Comparison of ENCODE assay signal across 27 mouse cellular contexts in the genomic region with DNA sequence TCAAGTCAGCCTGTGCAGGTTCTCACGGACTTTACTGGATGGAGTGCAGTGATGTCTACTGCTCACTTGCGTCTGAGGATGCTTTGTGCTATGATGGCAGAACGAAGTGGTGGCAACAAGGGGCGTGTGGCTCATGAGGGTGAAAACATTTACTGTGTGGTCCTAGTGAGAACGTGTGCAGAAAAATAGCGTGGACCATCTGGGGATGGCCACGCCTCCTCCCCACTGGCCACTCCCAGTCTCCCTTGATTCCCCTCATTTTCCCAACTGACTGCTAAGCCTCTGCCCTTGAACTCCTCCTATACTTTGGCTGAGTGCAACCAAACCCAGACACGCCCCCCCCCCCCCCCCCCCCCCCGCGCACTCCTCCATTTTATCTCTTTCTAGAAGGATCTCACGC. TPM values are rescaled to one million over a fixed set of nuclear protein-coding genes. Genes with fewer than 3 reads are reported as not detected.
A peak's percentile ranks its signal among the peaks of the same experiment; 100 is the strongest.
DNase-seq lines count a peak whose midpoint lies in the region; ATAC-seq and TF ChIP-seq lines count a peak whose summit lies in the region.
"Had no signal": no experiment of that assay in that cellular context is flagged by ENCODE, and none has a peak within 500 bp of the region (broad histone marks: within the 10 kb centered on the region; RNA-seq: fewer than 3 reads in every experiment).

No protein-coding gene starts in this region.

- no peak overlapping the region for H3K27ac ChIP-seq in heart, postnatal 0 days (ENCODE audit: low read depth)
- H3K27ac ChIP-seq in neural tube, embryonic 12.5 days, result no peak overlapping the region
- no peak overlapping the region for H3K27ac ChIP-seq in hindbrain, embryonic 13.5 days
- no peak overlapping the region for H3K27ac ChIP-seq in heart, embryonic 12.5 days (ENCODE audit: poor library complexity, severe bottlenecking)
- H3K27ac ChIP-seq: embryonic facial prominence, embryonic 12.5 days; limb, embryonic 12.5 days; liver, embryonic 12.5 days had no signal

- no peak overlapping the region for H3K4me3 ChIP-seq in heart, postnatal 0 days (ENCODE audit: low read depth, low read length)
- no peak overlapping the region for H3K4me3 ChIP-seq in neural tube, embryonic 12.5 days
- no peak overlapping the region for H3K4me3 ChIP-seq in hindbrain, embryonic 13.5 days
- H3K4me3 ChIP-seq in heart, embryonic 12.5 days, result no peak overlapping the region
- H3K4me3 ChIP-seq: embryonic facial prominence, embryonic 12.5 days; limb, embryonic 12.5 days; liver, embryonic 12.5 days had no signal

- H3K36me3 ChIP-seq in heart, postnatal 0 days (replicated peaks; ENCODE audit: control insufficient read depth, insufficient read depth, low read length), result no peaks in the 10 kb centered on the region
- no peaks in the 10 kb centered on the region for H3K36me3 ChIP-seq in neural tube, embryonic 12.5 days
- no peaks in the 10 kb centered on the region for H3K36me3 ChIP-seq in hindbrain, embryonic 13.5 days
- H3K36me3 ChIP-seq in heart, embryonic 12.5 days, result no peaks in the 10 kb centered on the region
- H3K36me3 ChIP-seq: embryonic facial prominence, embryonic 12.5 days; G1E; limb, embryonic 12.5 days; liver, embryonic 12.5 days had no signal

- no peak for TF ChIP-seq EP300 in heart, postnatal 0 days (IDR thresholded peaks at IDR 0.05; ENCODE audit: low read depth)

- H3K9ac ChIP-seq in heart, postnatal 0 days (replicated peaks; ENCODE audit: low read depth, low read length), result no peak overlapping the region
- no peak overlapping the region for H3K9ac ChIP-seq in neural tube, embryonic 12.5 days
- no peak overlapping the region for H3K9ac ChIP-seq in hindbrain, embryonic 13.5 days
- no peak overlapping the region for H3K9ac ChIP-seq in heart, embryonic 12.5 days
- H3K9ac ChIP-seq: embryonic facial prominence, embryonic 12.5 days; limb, embryonic 12.5 days; liver, embryonic 12.5 days had no signal

- no peak for TF ChIP-seq CTCF in heart, postnatal 0 days (IDR thresholded peaks at IDR 0.05; ENCODE audit: low read depth)

- no peak for DNase-seq in heart, postnatal 0 days (ENCODE audit: low spot score)
- DNase-seq in heart, adult 9 months (ENCODE audit: low spot score in 2 of 2), result no peak
- no peak for DNase-seq in neural tube, embryonic 10.5 days (ENCODE audit: extremely low spot score, low spot score)
- no peak for DNase-seq in cerebellum, postnatal 14 days
- DNase-seq: adrenal gland, postnatal 10 days; B cell, adult 2 months; cerebellum, adult 18-20 months; cerebellum, postnatal 25 days; gastrocnemius, postnatal 10 days; heart, postnatal 14 days; lung, adult 2 months; right cerebral cortex, postnatal 25 days; thymus, postnatal 14 days had no signal

- ATAC-seq in heart, postnatal 0 days (ENCODE audit: insufficient read depth, low read depth), result 0 out of 2 replicates have a peak, but pooled peaks have one; percentile 20
- peak; percentile 41; the same call in 1 of the 2 replicates for ATAC-seq in neural tube, embryonic 12.5 days (ENCODE audit: low FRiP score, low read depth)
- peak; percentile 57 for ATAC-seq in hindbrain, embryonic 13.5 days (ENCODE audit: low FRiP score)
- no peak for ATAC-seq in heart, embryonic 12.5 days (ENCODE audit: insufficient number of reproducible peaks, low FRiP score)
- ATAC-seq: intestine, postnatal 0 days; liver, embryonic 12.5 days had no signal

- H3K4me1 ChIP-seq in heart, postnatal 0 days (ENCODE audit: control insufficient read depth, insufficient read depth), result no peaks in the 10 kb centered on the region
- peaks cover 4% of the 10 kb centered on the region; the same call in 1 of the 2 replicates for H3K4me1 ChIP-seq in neural tube, embryonic 12.5 days
- peaks cover 8% of the 10 kb centered on the region for H3K4me1 ChIP-seq in hindbrain, embryonic 13.5 days (replicated peaks)
- peaks cover 12% of the 10 kb centered on the region; the same call in 1 of the 2 replicates for H3K4me1 ChIP-seq in heart, embryonic 12.5 days (replicated peaks)
- H3K4me1 ChIP-seq: embryonic facial prominence, embryonic 12.5 days; liver, embryonic 12.5 days had no signal

- H3K27me3 ChIP-seq in heart, postnatal 0 days (ENCODE audit: control insufficient read depth, insufficient read depth, low read length), result no peaks in the 10 kb centered on the region
- no peaks in the 10 kb centered on the region for H3K27me3 ChIP-seq in neural tube, embryonic 12.5 days (replicated peaks)
- H3K27me3 ChIP-seq in hindbrain, embryonic 13.5 days, result no peaks in the 10 kb centered on the region
- H3K27me3 ChIP-seq in heart, embryonic 12.5 days (replicated peaks), result 0 out of 2 replicates have a peak, but pooled peaks cover 3% of the 10 kb centered on the region
- H3K27me3 ChIP-seq: CH12.LX; embryonic facial prominence, embryonic 12.5 days; limb, embryonic 12.5 days; liver, embryonic 12.5 days had no signal

- 67% methylated on average over 8 of the region's 11 CpGs for WGBS in heart, postnatal 0 days
- WGBS in neural tube, embryonic 12.5 days, result 79% methylated on average over 10 of the region's 11 CpGs
- WGBS in hindbrain, embryonic 13.5 days, result 75% methylated on average over 10 of the region's 11 CpGs
- whole genome bisulfite sequencing in heart, embryonic 12.5 days, result 75% methylated on average over 10 of the region's 11 CpGs

- no peaks in the 10 kb centered on the region for H3K9me3 ChIP-seq in heart, postnatal 0 days (replicated peaks; ENCODE audit: control insufficient read depth, low read length)
- no peaks in the 10 kb centered on the region for H3K9me3 ChIP-seq in neural tube, embryonic 12.5 days
- H3K9me3 ChIP-seq in hindbrain, embryonic 13.5 days, result no peaks in the 10 kb centered on the region
- H3K9me3 ChIP-seq in heart, embryonic 12.5 days (replicated peaks), result no peaks in the 10 kb centered on the region
- H3K9me3 ChIP-seq: embryonic facial prominence, embryonic 12.5 days; limb, embryonic 12.5 days; liver, embryonic 12.5 days had no signal

- no peak overlapping the region for H3K4me2 ChIP-seq in heart, postnatal 0 days (ENCODE audit: low read depth, low read length)
- H3K4me2 ChIP-seq in neural tube, embryonic 12.5 days (replicated peaks), result no peak overlapping the region
- no peak overlapping the region for H3K4me2 ChIP-seq in hindbrain, embryonic 13.5 days
- H3K4me2 ChIP-seq in heart, embryonic 12.5 days, result no peak overlapping the region
- H3K4me2 ChIP-seq: embryonic facial prominence, embryonic 12.5 days; heart, embryonic 11.5 days; limb, embryonic 12.5 days; liver, embryonic 12.5 days had no signal

RNA-seq across cellular contexts. Expression of gene Slc34a2, which starts 40.8 kb away (rescaled TPM):
- 0.19 and 2.9 TPM in 2 replicates for total RNA-seq in heart, postnatal 0 days (2014; rRNA removed; ENCODE audit: low replicate concordance)
- 0.34 TPM in 1 of 2 replicates, not detected in the other for polyA plus RNA-seq in heart, postnatal 0 days (2015; fragmentation: Nextera tagmentation; extraction: Ambion mirVana)
- polyA plus RNA-seq in neural tube, embryonic 12.5 days (2016; fragmentation: Nextera tagmentation; extraction: Ambion mirVana), result not detected in 2 replicates
- polyA plus RNA-seq in hindbrain, embryonic 13.5 days (2015; fragmentation: Nextera tagmentation; extraction: Ambion mirVana), result not detected in 2 replicates
- not detected in 2 replicates for polyA plus RNA-seq in heart, embryonic 12.5 days (2016; fragmentation: Nextera tagmentation; extraction: Ambion mirVana)
- total RNA-seq: CH12.LX; gastrocnemius, postnatal 10 days; granulocyte monocyte progenitor cell, adult 5-6 weeks; megakaryocyte, adult 5-6 weeks had no signal
- polyA plus RNA-seq: G1E; heart, embryonic 11.5 days; limb, embryonic 12.5 days; liver, embryonic 12.5 days; spleen, adult 2 months; stomach, embryonic 14.5 days had no signal
